Mouse (Mus musculus): ENCODE results near the gene Gpank1. TPM values are rescaled to one million over a fixed set of nuclear protein-coding genes. Genes with fewer than 3 reads are reported as not detected.

Gpank1 gene
- 23.7 and 25.2 TPM in 2 replicates for polyA plus RNA-seq (2014; fragmentation: Nextera tagmentation; extraction: Ambion mirVana)

- peak within 1 kb of the TSS; percentile 83 for H3K9ac ChIP-seq (ENCODE audit: low read depth, low read length)
- no peaks in the 10 kb centered on the region for H3K9me3 ChIP-seq (ENCODE audit: control insufficient read depth, low read length)
- H3K27me3 ChIP-seq (replicated peaks; ENCODE audit: control insufficient read depth, insufficient read depth, low read length): no peaks in the 10 kb centered on the region
- peaks cover 18% of the 10 kb centered on the region for H3K36me3 ChIP-seq (ENCODE audit: control insufficient read depth, insufficient read depth, low read length)
- peak within 1 kb of the TSS; percentile 94 for H3K27ac ChIP-seq (ENCODE audit: low read depth, low read length)
- peak within 1 kb of the TSS; percentile 89 for H3K4me2 ChIP-seq
- DNase-seq (ENCODE audit: low spot score) (peak; percentile 96), ATAC-seq (replicated peaks; ENCODE audit: low FRiP score) (peak; percentile 92)
- H3K4me3 ChIP-seq (ENCODE audit: low read depth, low read length): peak within 1 kb of the TSS; percentile 80
- peaks cover 16% of the 10 kb centered on the region for H3K4me1 ChIP-seq (replicated peaks; ENCODE audit: control insufficient read depth, insufficient read depth, low read length)
- WGBS: under 1% methylated on average over 50 of the region's 50 CpGs
These were observed at the start of gene Gpank1 for GRCm38 (mm10) chr17:35121143-35121799. Gene Gpank1, plus strand, starts transcription at chr17:35121455.

GRCm38 (mm10) chr17:35074097-35074496 lies 47.2 kb upstream of the Gpank1 start:
- ATAC-seq (replicated peaks; ENCODE audit: low FRiP score) (no peak), DNase-seq (ENCODE audit: low spot score) (no peak)
- H3K27me3 ChIP-seq (replicated peaks; ENCODE audit: control insufficient read depth, insufficient read depth, low read length): peaks cover 12% of the 10 kb centered on the region
- H3K27ac ChIP-seq (ENCODE audit: low read depth, low read length): no peak overlapping the region
- 31% methylated on average over 17 of the region's 17 CpGs for WGBS
- peaks cover 8% of the 10 kb centered on the region for H3K4me1 ChIP-seq (replicated peaks; ENCODE audit: control insufficient read depth, insufficient read depth, low read length)
- no peak overlapping the region for H3K4me3 ChIP-seq (ENCODE audit: low read depth, low read length)
- H3K36me3 ChIP-seq (ENCODE audit: control insufficient read depth, insufficient read depth, low read length): no peaks in the 10 kb centered on the region
- H3K9me3 ChIP-seq (ENCODE audit: control insufficient read depth, low read length): no peaks in the 10 kb centered on the region
- H3K9ac ChIP-seq (ENCODE audit: low read depth, low read length): no peak overlapping the region
- H3K4me2 ChIP-seq: no peak overlapping the region

GRCm38 (mm10) chr17:35076507-35077176 lies 44.6 kb upstream of the Gpank1 start, which contains the start of gene Ly6g6e:
Gene Ly6g6e, plus strand, starts transcription at chr17:35076902.
- H3K4me2 ChIP-seq: peak within 1 kb of the TSS; percentile 28; the same call in 1 of the 2 replicates
- 40% methylated on average over 10 of the region's 10 CpGs for WGBS
- no peaks in the 10 kb centered on the region for H3K36me3 ChIP-seq (ENCODE audit: control insufficient read depth, insufficient read depth, low read length)
- peaks cover 11% of the 10 kb centered on the region; the same call in 1 of the 2 replicates for H3K27me3 ChIP-seq (replicated peaks; ENCODE audit: control insufficient read depth, insufficient read depth, low read length)
- ATAC-seq (replicated peaks; ENCODE audit: low FRiP score) (no peak), DNase-seq (ENCODE audit: low spot score) (no peak)
- no peak within 1 kb of the TSS for H3K27ac ChIP-seq (ENCODE audit: low read depth, low read length)
- peaks cover 26% of the 10 kb centered on the region for H3K4me1 ChIP-seq (replicated peaks; ENCODE audit: control insufficient read depth, insufficient read depth, low read length)
- H3K9me3 ChIP-seq (ENCODE audit: control insufficient read depth, low read length): no peaks in the 10 kb centered on the region
- H3K4me3 ChIP-seq (ENCODE audit: low read depth, low read length): no peak within 1 kb of the TSS
- H3K9ac ChIP-seq (ENCODE audit: low read depth, low read length): no peak within 1 kb of the TSS; the same call in 1 of the 2 replicates

GRCm38 (mm10) chr17:35077285-35077684 lies 44.0 kb upstream of the Gpank1 start:
- Histone ChIP-seq H3K9me3 (ENCODE audit: control insufficient read depth, low read length) (no peaks in the 10 kb centered on the region), H3K27me3 (replicated peaks; ENCODE audit: control insufficient read depth, insufficient read depth, low read length) (peaks cover 7% of the 10 kb centered on the region; the same call in 1 of the 2 replicates), H3K4me3 (ENCODE audit: low read depth, low read length) (no peak overlapping the region), H3K27ac (ENCODE audit: low read depth, low read length) (no peak overlapping the region), H3K36me3 (ENCODE audit: control insufficient read depth, insufficient read depth, low read length) (no peaks in the 10 kb centered on the region), H3K4me2 (peak overlapping the region; percentile 28; the same call in 1 of the 2 replicates), H3K4me1 (replicated peaks; ENCODE audit: control insufficient read depth, insufficient read depth, low read length) (peaks cover 26% of the 10 kb centered on the region), H3K9ac (ENCODE audit: low read depth, low read length) (no peak overlapping the region)
- DNase-seq (ENCODE audit: low spot score) (no peak), ATAC-seq (replicated peaks; ENCODE audit: low FRiP score) (no peak)
- 40% methylated on average over 2 of the region's 2 CpGs for WGBS

- no peaks in the 10 kb centered on the region for H3K36me3 ChIP-seq (ENCODE audit: control insufficient read depth, insufficient read depth, low read length)
- WGBS: 17% methylated on average over 14 of the region's 14 CpGs
- DNase-seq (ENCODE audit: low spot score) (no peak), ATAC-seq (replicated peaks; ENCODE audit: low FRiP score) (no peak)
- no peak within 1 kb of the TSS; the same call in 1 of the 2 replicates for H3K9ac ChIP-seq (ENCODE audit: low read depth, low read length)
- no peaks in the 10 kb centered on the region for H3K9me3 ChIP-seq (ENCODE audit: control insufficient read depth, low read length)
- peak within 1 kb of the TSS; percentile 28; the same call in 1 of the 2 replicates for H3K4me2 ChIP-seq
- H3K4me3 ChIP-seq (ENCODE audit: low read depth, low read length): no peak within 1 kb of the TSS
- 0 out of 2 replicates have a peak within 1 kb of the TSS, but pooled peaks have one; percentile 0 for H3K27ac ChIP-seq (ENCODE audit: low read depth, low read length)
- peaks cover 26% of the 10 kb centered on the region for H3K4me1 ChIP-seq (replicated peaks; ENCODE audit: control insufficient read depth, insufficient read depth, low read length)
- peaks cover 7% of the 10 kb centered on the region; the same call in 1 of the 2 replicates for H3K27me3 ChIP-seq (replicated peaks; ENCODE audit: control insufficient read depth, insufficient read depth, low read length)
These were observed 43.4 kb upstream of the Gpank1 start, which contains the start of gene Ly6g6d for GRCm38 (mm10) chr17:35077786-35078233. Gene Ly6g6d, minus strand, starts transcription at chr17:35078065.

GRCm38 (mm10) chr17:35079778-35080177 lies 41.5 kb upstream of the Gpank1 start:
- 12% methylated on average over 9 of the region's 9 CpGs for WGBS
- DNase-seq (ENCODE audit: low spot score): no peak

GRCm38 (mm10) chr17:35080248-35080647 lies 41.0 kb upstream of the Gpank1 start:
- peak; percentile 44 for ATAC-seq (replicated peaks; ENCODE audit: low FRiP score)
- Histone ChIP-seq H3K4me1 (replicated peaks; ENCODE audit: control insufficient read depth, insufficient read depth, low read length) (peaks cover 22% of the 10 kb centered on the region), H3K9ac (ENCODE audit: low read depth, low read length) (peak overlapping the region; percentile 61), H3K27me3 (replicated peaks; ENCODE audit: control insufficient read depth, insufficient read depth, low read length) (0 out of 2 replicates have a peak, but pooled peaks cover 3% of the 10 kb centered on the region), H3K4me2 (peak overlapping the region; percentile 64), H3K36me3 (ENCODE audit: control insufficient read depth, insufficient read depth, low read length) (no peaks in the 10 kb centered on the region), H3K4me3 (ENCODE audit: low read depth, low read length) (peak overlapping the region; percentile 26), H3K9me3 (ENCODE audit: control insufficient read depth, low read length) (no peaks in the 10 kb centered on the region), H3K27ac (ENCODE audit: low read depth, low read length) (peak overlapping the region; percentile 74)
- 29% methylated on average over 6 of the region's 6 CpGs for WGBS
- DNase-seq (ENCODE audit: low spot score): no peak

More at GRCm38 (mm10) chr17:35079778-35080177, 41.5 kb upstream of the Gpank1 start:
- Histone ChIP-seq H3K36me3 (ENCODE audit: control insufficient read depth, insufficient read depth, low read length) (no peaks in the 10 kb centered on the region), H3K4me1 (replicated peaks; ENCODE audit: control insufficient read depth, insufficient read depth, low read length) (peaks cover 22% of the 10 kb centered on the region), H3K27ac (ENCODE audit: low read depth, low read length) (peak overlapping the region; percentile 74), H3K4me3 (ENCODE audit: low read depth, low read length) (peak overlapping the region; percentile 26), H3K4me2 (peak overlapping the region; percentile 64), H3K9ac (ENCODE audit: low read depth, low read length) (peak overlapping the region; percentile 61), H3K27me3 (replicated peaks; ENCODE audit: control insufficient read depth, insufficient read depth, low read length) (0 out of 2 replicates have a peak, but pooled peaks cover 3% of the 10 kb centered on the region), H3K9me3 (ENCODE audit: control insufficient read depth, low read length) (no peaks in the 10 kb centered on the region)
- ATAC-seq (replicated peaks; ENCODE audit: low FRiP score): peak; percentile 95

- Histone ChIP-seq H3K9me3 (ENCODE audit: control insufficient read depth, low read length) (no peaks in the 10 kb centered on the region), H3K27ac (ENCODE audit: low read depth, low read length) (peak overlapping the region; percentile 74), H3K27me3 (replicated peaks; ENCODE audit: control insufficient read depth, insufficient read depth, low read length) (0 out of 2 replicates have a peak, but pooled peaks cover 3% of the 10 kb centered on the region), H3K4me3 (ENCODE audit: low read depth, low read length) (no peak overlapping the region), H3K9ac (ENCODE audit: low read depth, low read length) (peak overlapping the region; percentile 61; the same call in 1 of the 2 replicates), H3K36me3 (ENCODE audit: control insufficient read depth, insufficient read depth, low read length) (no peaks in the 10 kb centered on the region), H3K4me2 (peak overlapping the region; percentile 64), H3K4me1 (replicated peaks; ENCODE audit: control insufficient read depth, insufficient read depth, low read length) (peaks cover 26% of the 10 kb centered on the region)
- WGBS: 84% methylated on average over 4 of the region's 4 CpGs
- ATAC-seq (replicated peaks; ENCODE audit: low FRiP score) (no peak), DNase-seq (ENCODE audit: low spot score) (no peak)
These were observed 40.5 kb upstream of the Gpank1 start for GRCm38 (mm10) chr17:35080710-35081109.

Measured in liver, embryonic 11.5 days (tissue).